In genomic region chr11:100574708-100575483, GRCm38 (mm10) we compare ENCODE assay signal across 7 mouse cellular contexts. TPM values are rescaled to one million over a fixed set of nuclear protein-coding genes. Genes with fewer than 3 reads are reported as not detected.
A peak's percentile ranks its signal among the peaks of the same experiment; 100 is the strongest.
DNase-seq lines count a peak whose midpoint lies in the region; ATAC-seq and TF ChIP-seq lines count a peak whose summit lies in the region.

Gene Cnp, plus strand, starts transcription at chr11:100574904.

- H3K9me3 ChIP-seq in embryonic facial prominence, embryonic 13.5 days, result no peaks in the 10 kb centered on the region
- no peaks in the 10 kb centered on the region for H3K9me3 ChIP-seq in limb, embryonic 13.5 days
- H3K9me3 ChIP-seq in midbrain, embryonic 15.5 days, result no peaks in the 10 kb centered on the region

- TF ChIP-seq POLR2A in spleen, adult 2 months (IDR thresholded peaks at IDR 0.05; ENCODE audit: low read depth, low read length), result peak; percentile 86

- 1% methylated on average over 47 of the region's 47 CpGs for WGBS in embryonic facial prominence, embryonic 13.5 days
- WGBS in limb, embryonic 13.5 days, result 2% methylated on average over 47 of the region's 47 CpGs
- WGBS in midbrain, embryonic 15.5 days, result 3% methylated on average over 47 of the region's 47 CpGs
- under 1% methylated on average over 47 of the region's 47 CpGs for WGBS in spleen, adult 2 months

- peak within 1 kb of the TSS; percentile 76 for H3K4me2 ChIP-seq in embryonic facial prominence, embryonic 13.5 days
- peak within 1 kb of the TSS; percentile 73 for H3K4me2 ChIP-seq in limb, embryonic 13.5 days (replicated peaks)
- peak within 1 kb of the TSS; percentile 81 for H3K4me2 ChIP-seq in midbrain, embryonic 15.5 days

- H3K4me1 ChIP-seq in embryonic facial prominence, embryonic 13.5 days, result peaks cover 30% of the 10 kb centered on the region
- H3K4me1 ChIP-seq in limb, embryonic 13.5 days, result peaks cover 24% of the 10 kb centered on the region
- peaks cover 32% of the 10 kb centered on the region for H3K4me1 ChIP-seq in midbrain, embryonic 15.5 days
- peaks cover 39% of the 10 kb centered on the region for H3K4me1 ChIP-seq in spleen, adult 2 months (ENCODE audit: control insufficient read depth, insufficient read depth, insufficient read length)

- H3K4me3 ChIP-seq in embryonic facial prominence, embryonic 13.5 days, result peak within 1 kb of the TSS; percentile 64
- H3K4me3 ChIP-seq in limb, embryonic 13.5 days, result peak within 1 kb of the TSS; percentile 65
- peak within 1 kb of the TSS; percentile 65 for H3K4me3 ChIP-seq in midbrain, embryonic 15.5 days
- H3K4me3 ChIP-seq in spleen, adult 2 months (ENCODE audit: extremely low read depth, insufficient read depth, insufficient read length), result peak within 1 kb of the TSS; percentile 96

- no peak for ATAC-seq in embryonic facial prominence, embryonic 13.5 days (ENCODE audit: insufficient number of reproducible peaks, insufficient read depth, low FRiP score, low TSS enrichment, low read depth)
- ATAC-seq in limb, embryonic 13.5 days (ENCODE audit: low FRiP score, low read depth), result peak; percentile 78; the same call in 1 of the 2 replicates
- peak; percentile 61; the same call in 1 of the 2 replicates for ATAC-seq in midbrain, embryonic 15.5 days (replicated peaks)

- no peak for TF ChIP-seq CTCF in spleen, adult 2 months (IDR thresholded peaks at IDR 0.05; ENCODE audit: extremely low read depth, insufficient read depth, insufficient read length, insufficient replicate concordance)

- H3K27me3 ChIP-seq in embryonic facial prominence, embryonic 13.5 days, result peaks cover 14% of the 10 kb centered on the region
- peaks cover 17% of the 10 kb centered on the region for H3K27me3 ChIP-seq in limb, embryonic 13.5 days
- H3K27me3 ChIP-seq in midbrain, embryonic 15.5 days (replicated peaks), result 0 out of 2 replicates have a peak, but pooled peaks cover 7% of the 10 kb centered on the region
- no peaks in the 10 kb centered on the region for H3K27me3 ChIP-seq in spleen, adult 2 months (ENCODE audit: control insufficient read depth, insufficient read depth, low read length)

- DNase-seq in adrenal gland, postnatal 25 days, result peak; percentile 89
- DNase-seq in heart, adult 8-10 months (ENCODE audit: low spot score), result peak; percentile 68
- DNase-seq in kidney, adult 8-10 months, result peak; percentile 73 to 76
- DNase-seq in spleen, adult 2 months (ENCODE audit: low read depth in 1 of 2, low spot score in 2 of 2), result peak; percentile 69 to 89

- H3K9ac ChIP-seq in embryonic facial prominence, embryonic 13.5 days, result peak within 1 kb of the TSS; percentile 74
- peak within 1 kb of the TSS; percentile 72 for H3K9ac ChIP-seq in limb, embryonic 13.5 days
- H3K9ac ChIP-seq in midbrain, embryonic 15.5 days, result peak within 1 kb of the TSS; percentile 52

- H3K36me3 ChIP-seq in embryonic facial prominence, embryonic 13.5 days, result peaks cover 26% of the 10 kb centered on the region
- peaks cover 28% of the 10 kb centered on the region for H3K36me3 ChIP-seq in limb, embryonic 13.5 days
- 0 out of 2 replicates have a peak, but pooled peaks cover 3% of the 10 kb centered on the region for H3K36me3 ChIP-seq in midbrain, embryonic 15.5 days (replicated peaks)
- H3K36me3 ChIP-seq in spleen, adult 2 months (ENCODE audit: control insufficient read depth, insufficient read depth, low read length), result peaks cover 20% of the 10 kb centered on the region

- peak within 1 kb of the TSS; percentile 74 for H3K27ac ChIP-seq in embryonic facial prominence, embryonic 13.5 days
- H3K27ac ChIP-seq in limb, embryonic 13.5 days, result peak within 1 kb of the TSS; percentile 74
- peak within 1 kb of the TSS; percentile 61 for H3K27ac ChIP-seq in midbrain, embryonic 15.5 days
- peak within 1 kb of the TSS; percentile 99 for H3K27ac ChIP-seq in spleen, adult 2 months (ENCODE audit: insufficient read depth, low read length)

RNA-seq across cellular contexts. Expression of gene Cnp, which starts in this region (rescaled TPM):
- 35.4 and 57.8 TPM in 2 replicates for total RNA-seq in adrenal gland, postnatal 25 days (2021)
- polyA plus RNA-seq in embryonic facial prominence, embryonic 13.5 days (2015; fragmentation: Nextera tagmentation; extraction: Ambion mirVana), result 28.0 and 31.4 TPM in 2 replicates
- 1 to 10 TPM; 5.0 to 5.7 (median 5.4) TPM for total RNA-seq in heart, adult 8-10 months (2022)
- 31.7 and 33.2 TPM in 2 replicates for polyA plus RNA-seq in limb, embryonic 13.5 days (2015; fragmentation: Nextera tagmentation; extraction: Ambion mirVana)
- 38.3 and 40.0 TPM in 2 replicates for polyA plus RNA-seq in midbrain, embryonic 15.5 days (2015; fragmentation: Nextera tagmentation; extraction: Ambion mirVana)
- 97.4 and 120 TPM in 2 replicates for polyA plus RNA-seq in spleen, adult 2 months (2012; rRNA removed)
